Mouse (Mus musculus): Measurements from ENCODE around the gene Rnf216.

GRCm38 (mm10) chr5:143149536-143149935 is 36.7 kb upstream of the Rnf216 start:
- TF ChIP-seq GATA1 (IDR thresholded peaks at IDR 0.05; ENCODE audit: borderline replicate concordance, low read length) (no peak), FLI1 (IDR thresholded peaks at IDR 0.05; ENCODE audit: low read length) (no peak)

All from megakaryocyte, embryonic 14.5 days (primary cell).